Mouse (Mus musculus): Measurements from ENCODE around the gene Tmem131. TPM values are rescaled to one million over a fixed set of nuclear protein-coding genes. Genes with fewer than 3 reads are reported as not detected.
"Not testable (repeated sequence)": the region's sequence is repeated elsewhere in the genome, so short reads cannot be mapped to it uniquely, and the experiment has no call there.

The Tmem131 gene
- polyA plus RNA-seq, 1 experiment from 2014 or later: 19.9 TPM

GRCm38 (mm10) chr1:36912239-36912638 lies 31.2 kb downstream of the Tmem131 start:
- Histone ChIP-seq H3K4me2 (replicated peaks) (no peak overlapping the region), H3K27ac (no peak overlapping the region), H3K4me3 (no peak overlapping the region), H3K27me3 (no peaks in the 10 kb centered on the region), H3K4me1 (peaks cover 11% of the 10 kb centered on the region), H3K9ac (no peak overlapping the region), H3K9me3 (no peaks in the 10 kb centered on the region), H3K36me3 (no peaks in the 10 kb centered on the region)
- ATAC-seq (ENCODE audit: insufficient number of reproducible peaks, insufficient read depth, low FRiP score, low TSS enrichment): no peak
- 95% methylated on average over 1 of the region's 1 CpGs for WGBS

- Histone ChIP-seq H3K27ac (no peak overlapping the region), H3K4me3 (no peak overlapping the region), H3K9me3 (no peaks in the 10 kb centered on the region), H3K4me2 (replicated peaks) (no peak overlapping the region), H3K27me3 (no peaks in the 10 kb centered on the region), H3K36me3 (no peaks in the 10 kb centered on the region), H3K9ac (no peak overlapping the region), H3K4me1 (peaks cover 11% of the 10 kb centered on the region)
- WGBS: 81% methylated on average over 3 of the region's 3 CpGs
- no peak for ATAC-seq (ENCODE audit: insufficient number of reproducible peaks, insufficient read depth, low FRiP score, low TSS enrichment)
Observed at GRCm38 (mm10) chr1:36911603-36912002, 31.9 kb downstream of the Tmem131 start.

GRCm38 (mm10) chr1:36910397-36910796 lies 33.1 kb downstream of the Tmem131 start:
- no peaks in the 10 kb centered on the region for H3K27me3 ChIP-seq
- H3K4me3 ChIP-seq: no peak overlapping the region
- H3K27ac ChIP-seq: no peak overlapping the region
- no peak overlapping the region for H3K9ac ChIP-seq
- no peaks in the 10 kb centered on the region for H3K9me3 ChIP-seq
- no peak overlapping the region for H3K4me2 ChIP-seq (replicated peaks)
- ATAC-seq (ENCODE audit: insufficient number of reproducible peaks, insufficient read depth, low FRiP score, low TSS enrichment): no peak
- WGBS: 90% methylated on average over 5 of the region's 5 CpGs
- no peaks in the 10 kb centered on the region for H3K36me3 ChIP-seq
- H3K4me1 ChIP-seq: peaks cover 9% of the 10 kb centered on the region

GRCm38 (mm10) chr1:36909965-36910364 lies 33.5 kb downstream of the Tmem131 start:
- H3K36me3 ChIP-seq; H3K9me3 ChIP-seq; H3K9ac ChIP-seq; H3K27ac ChIP-seq; H3K27me3 ChIP-seq; H3K4me2 ChIP-seq (replicated peaks); H3K4me3 ChIP-seq; H3K4me1 ChIP-seq; ATAC-seq (ENCODE audit: insufficient number of reproducible peaks, insufficient read depth, low FRiP score, low TSS enrichment): not testable (repeated sequence)
- WGBS: 91% methylated on average over 7 of the region's 7 CpGs

GRCm38 (mm10) chr1:36905216-36905615 lies 38.2 kb downstream of the Tmem131 start:
- Histone ChIP-seq H3K4me2 (replicated peaks) (no peak overlapping the region), H3K36me3 (no peaks in the 10 kb centered on the region), H3K9ac (no peak overlapping the region), H3K4me3 (no peak overlapping the region), H3K4me1 (0 out of 2 replicates have a peak, but pooled peaks cover 8% of the 10 kb centered on the region), H3K27me3 (no peaks in the 10 kb centered on the region), H3K27ac (no peak overlapping the region), H3K9me3 (no peaks in the 10 kb centered on the region)
- WGBS: 72% methylated on average over 3 of the region's 3 CpGs
- no peak for ATAC-seq (ENCODE audit: insufficient number of reproducible peaks, insufficient read depth, low FRiP score, low TSS enrichment)

- no peak overlapping the region for H3K4me3 ChIP-seq
Observed at GRCm38 (mm10) chr1:36904489-36904888, 39.0 kb downstream of the Tmem131 start.

GRCm38 (mm10) chr1:36904084-36904451 lies 39.4 kb downstream of the Tmem131 start:
- 0 out of 2 replicates have a peak, but pooled peaks cover 8% of the 10 kb centered on the region for H3K4me1 ChIP-seq
- H3K4me2 ChIP-seq (replicated peaks): no peak overlapping the region

More at GRCm38 (mm10) chr1:36904489-36904888, 39.0 kb downstream of the Tmem131 start:
- no peaks in the 10 kb centered on the region for H3K36me3 ChIP-seq
- H3K27me3 ChIP-seq: no peaks in the 10 kb centered on the region
- no peak overlapping the region for H3K4me2 ChIP-seq (replicated peaks)
- 0 out of 2 replicates have a peak overlapping the region, but pooled peaks have one; percentile 41 for H3K27ac ChIP-seq
- 64% methylated on average over 6 of the region's 6 CpGs for WGBS
- H3K9ac ChIP-seq: no peak overlapping the region
- H3K9me3 ChIP-seq: no peaks in the 10 kb centered on the region
- 0 out of 2 replicates have a peak, but pooled peaks cover 8% of the 10 kb centered on the region for H3K4me1 ChIP-seq
- no peak for ATAC-seq (ENCODE audit: insufficient number of reproducible peaks, insufficient read depth, low FRiP score, low TSS enrichment)

GRCm38 (mm10) chr1:36903376-36904083 lies 39.9 kb downstream of the Tmem131 start:
- Histone ChIP-seq H3K27ac (no peak overlapping the region), H3K4me2 (replicated peaks) (no peak overlapping the region), H3K4me1 (0 out of 2 replicates have a peak, but pooled peaks cover 8% of the 10 kb centered on the region), H3K4me3 (no peak overlapping the region), H3K9me3 (no peaks in the 10 kb centered on the region), H3K36me3 (no peaks in the 10 kb centered on the region), H3K9ac (no peak overlapping the region), H3K27me3 (no peaks in the 10 kb centered on the region)
- ATAC-seq (ENCODE audit: insufficient number of reproducible peaks, insufficient read depth, low FRiP score, low TSS enrichment): no peak
- 92% methylated on average over 15 of the region's 15 CpGs for WGBS

More at GRCm38 (mm10) chr1:36904084-36904451, 39.4 kb downstream of the Tmem131 start:
- Histone ChIP-seq H3K4me3 (no peak overlapping the region), H3K9ac (no peak overlapping the region), H3K27me3 (no peaks in the 10 kb centered on the region), H3K9me3 (no peaks in the 10 kb centered on the region), H3K27ac (no peak overlapping the region), H3K36me3 (no peaks in the 10 kb centered on the region)
- 67% methylated on average over 3 of the region's 3 CpGs for WGBS
- ATAC-seq (ENCODE audit: insufficient number of reproducible peaks, insufficient read depth, low FRiP score, low TSS enrichment): no peak

GRCm38 (mm10) chr1:36902533-36903315 lies 40.7 kb downstream of the Tmem131 start:
- no peak for ATAC-seq (ENCODE audit: insufficient number of reproducible peaks, insufficient read depth, low FRiP score, low TSS enrichment)
- WGBS: 87% methylated on average over 11 of the region's 11 CpGs

GRCm38 (mm10) chr1:36899622-36900021 lies 43.8 kb downstream of the Tmem131 start:
- H3K4me3 ChIP-seq: no peak overlapping the region
- no peak overlapping the region for H3K9ac ChIP-seq
- ATAC-seq (ENCODE audit: insufficient number of reproducible peaks, insufficient read depth, low FRiP score, low TSS enrichment): no peak
- no peaks in the 10 kb centered on the region for H3K36me3 ChIP-seq
- H3K4me2 ChIP-seq (replicated peaks): no peak overlapping the region
- WGBS: 91% methylated on average over 2 of the region's 2 CpGs
- no peaks in the 10 kb centered on the region for H3K9me3 ChIP-seq
- H3K4me1 ChIP-seq: 0 out of 2 replicates have a peak, but pooled peaks cover 5% of the 10 kb centered on the region
- no peak overlapping the region for H3K27ac ChIP-seq
- H3K27me3 ChIP-seq: no peaks in the 10 kb centered on the region

More at GRCm38 (mm10) chr1:36902533-36903315, 40.7 kb downstream of the Tmem131 start:
- Histone ChIP-seq H3K27me3 (no peaks in the 10 kb centered on the region), H3K36me3 (no peaks in the 10 kb centered on the region), H3K4me3 (no peak overlapping the region), H3K9ac (no peak overlapping the region), H3K27ac (no peak overlapping the region), H3K4me1 (0 out of 2 replicates have a peak, but pooled peaks cover 8% of the 10 kb centered on the region), H3K4me2 (replicated peaks) (no peak overlapping the region), H3K9me3 (no peaks in the 10 kb centered on the region)

- H3K27me3 ChIP-seq: no peaks in the 10 kb centered on the region
- no peak overlapping the region for H3K4me2 ChIP-seq (replicated peaks)
- H3K4me3 ChIP-seq: no peak overlapping the region
- H3K27ac ChIP-seq: no peak overlapping the region
- no peak for ATAC-seq (ENCODE audit: insufficient number of reproducible peaks, insufficient read depth, low FRiP score, low TSS enrichment)
- H3K36me3 ChIP-seq: no peaks in the 10 kb centered on the region
- no peaks in the 10 kb centered on the region for H3K9me3 ChIP-seq
- no peak overlapping the region for H3K9ac ChIP-seq
- WGBS: 92% methylated on average over 4 of the region's 4 CpGs
- H3K4me1 ChIP-seq: no peaks in the 10 kb centered on the region
Observed at GRCm38 (mm10) chr1:36896423-36896822, 47.0 kb downstream of the Tmem131 start.

GRCm38 (mm10) chr1:36895452-36895851 lies 48.0 kb downstream of the Tmem131 start:
- Histone ChIP-seq H3K27me3 (no peaks in the 10 kb centered on the region), H3K36me3 (no peaks in the 10 kb centered on the region), H3K27ac (no peak overlapping the region), H3K9me3 (no peaks in the 10 kb centered on the region), H3K4me1 (no peaks in the 10 kb centered on the region), H3K9ac (no peak overlapping the region), H3K4me2 (replicated peaks) (no peak overlapping the region), H3K4me3 (no peak overlapping the region)
- 83% methylated on average over 3 of the region's 3 CpGs for WGBS
- ATAC-seq (ENCODE audit: insufficient number of reproducible peaks, insufficient read depth, low FRiP score, low TSS enrichment): no peak

All from embryonic facial prominence, embryonic 12.5 days (tissue).